Mouse (Mus musculus) A20 (cell line): ENCODE results near the gene Ptprd.
A peak's percentile ranks its signal among the peaks of the same experiment; 100 is the strongest.

Experiments used
- DNase-seq: peaks from one replicate; pipeline ENCODE4 v3.0.0-alpha.2; 2011; ENCODE audit warnings: low read depth, low spot score

The Ptprd gene

DNA sequence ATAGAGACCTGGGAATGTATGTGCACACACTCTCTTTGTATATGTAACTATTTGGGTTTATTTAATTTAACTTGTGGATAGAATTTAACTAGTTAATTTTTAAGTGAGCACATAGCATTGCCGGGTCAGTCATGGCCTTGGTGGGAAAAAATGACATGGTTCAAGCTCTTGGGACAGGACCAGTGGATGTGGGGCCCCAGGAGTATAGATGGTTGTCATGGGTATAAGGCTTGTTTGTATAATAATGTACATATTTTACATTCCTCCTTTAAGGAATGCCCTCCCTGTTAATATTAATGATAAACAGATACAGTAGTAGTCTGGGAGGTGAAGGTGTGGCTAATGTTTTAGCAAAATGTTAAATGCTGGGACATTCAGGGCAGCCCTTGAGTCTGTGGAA is 962.8 kb downstream of the Ptprd start:
- DNase-seq = no peak

DNA sequence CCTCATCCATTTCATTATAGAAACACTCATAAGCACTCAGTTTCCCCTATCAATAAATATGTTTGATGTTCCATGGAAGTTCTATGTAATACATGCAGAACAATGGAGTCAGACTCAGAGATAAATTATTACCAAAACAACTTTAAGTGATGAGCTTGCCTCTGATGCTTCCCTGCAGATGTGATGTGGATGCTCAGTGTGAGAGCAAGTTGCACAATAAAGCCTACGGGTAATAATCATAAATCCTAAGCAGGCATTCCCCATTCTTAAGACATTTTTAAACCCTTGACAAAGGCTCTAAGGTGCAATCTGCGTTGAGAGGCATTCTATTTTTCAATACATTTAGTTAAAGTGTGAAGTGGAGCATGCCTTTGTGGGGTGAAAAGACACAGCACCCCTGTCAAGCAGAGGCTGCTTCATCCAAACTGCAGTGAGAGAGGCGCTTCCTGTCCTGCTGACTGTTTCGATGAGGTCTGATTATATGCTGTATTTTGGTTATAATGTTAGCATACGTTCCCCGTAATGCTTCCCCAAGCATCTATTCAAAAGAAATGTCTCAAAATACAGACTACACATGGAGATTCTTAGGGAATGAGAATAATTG is 969.8 kb downstream of the Ptprd start:
- no peak for DNase-seq

DNA sequence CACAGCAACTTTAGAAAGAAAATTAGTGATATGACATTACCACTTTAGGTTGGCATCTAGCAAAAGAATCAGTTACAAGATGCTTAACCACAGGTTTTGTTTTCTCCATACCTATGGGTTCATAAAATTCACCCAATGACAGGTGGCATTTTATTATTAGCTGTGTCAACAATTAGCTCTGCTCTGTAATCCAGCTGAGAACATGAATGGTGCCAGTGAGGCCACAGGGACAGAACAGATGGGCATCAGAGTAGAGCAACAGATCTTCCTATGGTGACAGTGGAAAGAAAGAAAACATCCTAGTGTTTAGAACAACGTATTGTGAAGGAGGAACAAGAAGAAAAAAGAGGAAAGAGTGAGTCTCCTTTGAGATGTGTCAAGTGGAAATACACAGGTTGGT is 973.6 kb downstream of the Ptprd start:
- no peak for DNase-seq

DNA sequence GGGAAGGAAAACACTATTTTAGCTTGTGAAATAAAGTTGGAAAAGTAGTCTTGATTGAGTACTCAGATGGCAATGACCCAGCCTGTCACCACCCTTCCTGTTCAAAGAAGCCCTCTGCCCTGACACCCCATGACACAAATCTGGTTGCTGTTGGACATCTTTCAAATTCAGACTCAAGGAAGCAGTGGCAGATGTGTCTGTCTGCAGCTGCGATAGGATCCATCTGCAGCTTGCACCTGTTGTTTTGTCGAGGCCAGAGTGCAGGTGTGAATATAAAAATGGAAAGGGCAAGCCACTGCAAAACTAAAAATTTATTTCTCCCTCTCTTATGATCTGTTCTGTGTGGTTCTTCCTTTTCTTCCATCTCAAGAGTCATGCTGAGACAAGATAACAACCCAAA is 978.5 kb downstream of the Ptprd start:
- peak; percentile 74 for DNase-seq

DNA sequence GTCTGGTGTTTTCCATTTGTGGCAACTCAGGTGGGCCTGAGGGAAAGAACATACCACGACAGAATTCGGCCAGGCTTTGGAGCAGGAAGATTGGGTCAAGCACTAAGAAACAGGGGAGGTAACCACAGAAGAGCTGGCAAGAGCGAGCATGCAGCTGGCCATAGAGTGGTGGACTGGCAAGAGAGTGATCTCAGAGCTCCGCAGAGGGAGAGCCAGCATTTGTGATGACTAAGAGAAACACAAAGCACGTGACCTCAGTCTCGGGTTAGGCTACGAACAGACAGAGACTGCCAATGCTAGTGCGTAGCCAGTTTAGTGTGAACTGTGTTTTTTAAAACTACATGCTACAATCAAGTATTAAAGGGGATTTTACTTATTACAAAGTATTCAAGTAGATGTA is 1042.9 kb downstream of the Ptprd start:
- no peak for DNase-seq

DNA sequence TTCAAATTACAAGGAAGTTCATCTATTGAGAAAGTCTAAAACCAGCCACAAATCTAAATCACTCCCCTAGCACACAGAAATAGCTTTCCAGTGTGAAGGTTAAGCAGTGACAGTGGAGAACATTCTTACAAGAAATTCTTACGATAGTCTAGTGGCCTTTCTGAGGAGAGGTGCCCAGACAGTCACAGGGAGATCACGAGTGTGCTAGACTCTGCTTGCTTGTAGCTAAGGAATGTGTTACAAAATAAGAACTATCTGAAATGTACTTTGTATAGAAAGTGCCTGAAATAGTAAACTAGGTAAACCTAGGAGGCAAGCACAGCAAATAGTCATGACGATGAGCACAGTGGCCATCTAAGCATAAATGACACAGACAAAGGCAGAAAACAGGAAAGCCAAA is 1054.2 kb downstream of the Ptprd start:
- no peak for DNase-seq

DNA sequence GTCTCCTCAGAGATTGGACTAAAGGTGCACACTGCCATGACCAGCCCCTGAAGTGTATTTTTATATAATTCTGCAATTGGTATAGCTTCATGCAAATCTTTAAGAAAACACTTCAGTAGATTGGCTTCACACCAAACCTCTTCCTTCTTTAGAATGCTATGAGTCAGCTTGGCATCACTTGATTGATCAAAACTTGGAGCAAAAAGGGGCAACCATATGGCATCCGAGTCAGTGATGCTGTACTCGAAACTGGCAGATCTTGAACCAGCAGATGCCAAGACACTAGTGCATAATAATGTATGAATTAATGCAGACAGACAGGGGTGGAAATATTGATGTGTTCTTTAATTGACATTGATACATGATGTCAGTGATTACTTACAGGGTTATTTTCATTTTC is 1056.2 kb downstream of the Ptprd start:
- DNase-seq = no peak

DNA sequence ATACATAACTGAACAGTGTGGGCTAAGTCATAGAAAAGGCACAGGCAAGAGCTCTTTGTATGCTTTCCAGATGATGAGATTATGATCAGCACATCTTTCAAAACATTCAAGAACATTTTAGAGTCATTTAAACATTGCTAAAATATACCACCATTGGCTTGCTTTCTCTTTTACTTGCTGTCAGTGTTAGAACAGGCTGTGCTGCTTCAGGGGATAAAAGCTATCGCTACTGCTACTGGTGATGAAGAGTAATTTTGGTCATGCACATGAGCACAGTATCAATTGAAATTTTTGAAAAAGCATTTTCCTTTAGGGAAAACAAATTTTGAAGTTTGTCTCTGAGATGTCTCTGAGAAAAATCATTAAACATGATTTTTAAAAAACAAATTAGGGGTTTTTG is 1056.7 kb downstream of the Ptprd start:
- no peak for DNase-seq

DNA sequence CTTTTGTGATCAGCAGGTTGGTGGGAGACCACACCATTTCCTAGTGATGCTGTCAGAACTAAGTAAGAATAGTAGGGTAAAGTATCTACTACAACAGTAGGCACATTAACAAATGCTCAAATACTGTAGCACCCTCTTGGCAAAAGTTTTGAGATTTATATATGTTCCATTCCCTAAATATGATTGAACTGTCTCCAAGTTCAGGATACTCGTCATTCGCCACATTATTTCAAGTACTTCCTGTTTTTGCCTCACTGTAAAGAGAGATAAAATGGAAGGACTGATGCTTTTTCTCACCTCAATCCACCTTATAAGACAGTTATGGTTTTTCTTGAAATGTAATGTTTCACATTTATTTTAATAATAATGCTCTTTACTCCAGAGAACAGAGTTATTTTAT is 1086.9 kb downstream of the Ptprd start:
- DNase-seq = no peak

DNA sequence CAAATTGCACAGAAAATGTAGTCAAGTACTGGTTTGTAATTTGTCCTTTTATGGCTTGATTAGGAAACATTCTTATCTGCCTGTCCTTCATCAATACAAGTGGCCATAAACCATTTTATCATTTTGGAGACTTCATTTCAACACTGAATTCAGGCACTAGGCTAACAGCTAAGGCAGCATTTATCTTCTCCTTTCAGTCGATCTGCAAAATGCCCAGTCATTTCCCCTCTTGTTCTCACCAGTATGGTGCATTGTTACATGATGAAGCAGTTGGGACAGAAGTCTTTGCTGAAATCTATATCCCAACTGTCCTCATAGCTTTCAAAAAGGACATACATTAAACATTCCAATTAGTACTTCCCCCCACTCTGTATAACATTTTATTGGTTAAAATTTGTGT is 1100.9 kb downstream of the Ptprd start:
- no peak for DNase-seq

DNA sequence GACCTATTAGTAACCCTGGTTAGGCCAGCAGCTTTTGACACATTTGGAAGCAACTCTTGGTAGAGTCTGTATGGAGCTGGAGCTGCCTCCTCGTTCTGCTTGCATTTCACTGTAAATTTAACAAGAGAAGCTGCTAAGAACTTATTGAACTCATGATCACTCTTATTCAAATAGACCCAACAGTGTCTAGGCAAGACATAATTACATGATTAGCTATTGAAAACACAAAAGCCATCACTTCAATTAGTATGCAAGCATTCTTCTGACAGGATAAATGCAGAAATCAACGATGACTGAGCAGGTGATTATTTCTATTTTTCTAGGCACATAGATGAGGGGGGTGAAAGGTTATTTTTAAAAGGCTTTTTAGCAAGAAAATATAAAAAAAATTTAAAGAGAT is 1104.5 kb downstream of the Ptprd start:
- DNase-seq = no peak

DNA sequence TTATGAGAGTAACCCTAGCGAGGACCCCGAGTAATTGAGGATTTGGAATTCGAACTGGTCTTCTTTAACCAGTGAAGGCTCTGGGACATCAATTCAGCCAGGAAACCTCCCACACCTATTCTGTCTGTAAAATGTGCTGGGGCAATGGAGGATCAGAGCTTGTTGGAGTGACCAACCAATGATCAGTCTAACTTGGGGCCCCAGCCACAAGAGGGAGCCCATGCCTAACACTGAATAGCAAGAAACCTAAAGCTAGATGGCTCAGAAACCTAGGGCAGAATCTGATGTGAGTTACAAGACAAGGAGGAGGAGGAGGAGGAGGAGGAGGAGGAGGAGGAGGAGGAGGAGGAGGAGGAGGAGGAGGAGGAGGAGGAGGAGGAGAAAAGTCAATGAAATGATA is 1128.6 kb downstream of the Ptprd start:
- peak; percentile 60 for DNase-seq

DNA sequence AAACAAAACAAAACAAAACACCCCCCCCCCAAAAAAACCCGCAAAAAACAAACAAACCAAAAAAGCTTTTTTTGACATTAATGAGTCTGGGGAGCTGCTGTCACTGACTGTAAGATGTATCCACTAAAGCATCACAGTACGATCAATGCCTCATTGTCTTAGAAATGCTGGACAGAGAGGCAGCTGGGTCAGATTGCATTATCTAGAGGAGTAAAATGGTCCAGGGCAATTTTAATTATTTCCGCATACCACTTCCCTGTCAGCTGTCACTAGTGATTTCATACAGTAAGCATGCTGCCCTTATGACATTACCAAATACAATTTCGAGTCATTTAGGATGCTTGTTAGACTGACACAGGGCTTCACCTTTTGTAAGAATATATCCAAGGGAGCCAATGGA is 1134.2 kb downstream of the Ptprd start:
- no peak for DNase-seq

DNA sequence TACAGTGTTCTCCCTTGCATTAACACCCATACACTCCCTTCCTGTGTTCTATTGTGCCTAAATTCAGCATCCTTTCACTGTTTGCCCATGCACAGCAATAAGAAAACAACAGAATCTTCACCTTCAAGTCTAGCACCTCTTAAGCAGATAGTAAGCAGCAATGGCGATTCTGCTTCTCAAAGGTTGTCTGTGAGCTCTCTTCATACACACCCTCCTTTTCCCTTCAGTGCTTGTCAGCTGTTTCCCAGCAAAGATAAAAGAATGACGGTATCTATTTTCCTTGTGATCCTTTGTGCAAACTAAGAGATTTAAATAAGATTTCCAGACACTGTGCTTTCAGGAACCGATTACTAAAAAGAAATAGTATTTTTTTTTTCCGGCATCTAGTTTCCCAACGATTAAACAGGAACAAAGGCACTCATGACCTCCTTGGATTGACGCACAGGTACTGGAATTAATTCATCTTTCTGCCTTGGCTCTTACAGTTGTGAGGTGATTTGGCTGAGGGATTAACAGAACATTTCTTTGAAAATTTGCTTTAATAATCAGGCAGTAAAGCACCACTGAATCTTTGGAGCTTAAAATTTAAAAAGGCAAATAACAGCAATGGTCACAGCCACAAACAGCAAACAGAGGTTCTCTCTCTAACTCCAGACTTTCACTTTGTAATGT is 1161.1 kb downstream of the Ptprd start:
- DNase-seq = no peak

DNA sequence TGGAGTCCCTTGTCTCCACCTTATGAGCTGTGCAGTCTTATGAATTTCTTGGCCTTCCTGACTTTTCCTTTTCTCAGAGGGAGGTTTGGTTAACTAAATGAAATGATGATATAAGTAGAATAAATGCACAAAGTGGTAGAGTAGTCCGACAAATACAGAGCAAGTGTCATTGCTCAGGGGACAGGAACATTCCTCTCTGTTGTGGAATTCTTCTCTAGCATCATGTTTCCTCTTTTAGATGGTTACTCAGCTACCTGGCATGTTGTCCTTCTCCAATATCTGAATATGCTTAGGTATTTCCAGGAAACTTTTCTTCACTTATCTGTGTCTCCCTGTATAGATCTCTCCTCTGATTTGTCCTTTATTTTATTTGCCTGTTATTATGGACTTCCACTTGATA is 1207.3 kb downstream of the Ptprd start:
- no peak for DNase-seq

DNA sequence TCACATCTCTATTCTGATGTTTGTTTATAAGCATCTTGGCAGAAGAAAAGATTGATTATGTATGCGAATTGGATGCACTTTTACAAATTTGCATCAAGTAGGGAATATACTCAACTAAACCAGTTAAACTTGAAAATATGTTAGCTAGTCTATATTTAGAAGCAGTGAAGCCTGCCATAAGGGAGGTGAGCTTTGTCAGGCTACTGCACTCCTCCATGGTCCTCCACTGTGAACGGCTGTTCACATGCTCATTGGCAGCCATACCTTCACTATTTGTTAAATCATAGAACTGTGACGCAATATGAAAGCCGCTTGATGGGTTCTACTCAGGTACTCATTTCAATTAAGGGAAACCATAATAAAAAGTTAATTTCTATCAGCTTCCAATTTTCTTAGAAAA is 1215.6 kb downstream of the Ptprd start:
- DNase-seq = no peak

DNA sequence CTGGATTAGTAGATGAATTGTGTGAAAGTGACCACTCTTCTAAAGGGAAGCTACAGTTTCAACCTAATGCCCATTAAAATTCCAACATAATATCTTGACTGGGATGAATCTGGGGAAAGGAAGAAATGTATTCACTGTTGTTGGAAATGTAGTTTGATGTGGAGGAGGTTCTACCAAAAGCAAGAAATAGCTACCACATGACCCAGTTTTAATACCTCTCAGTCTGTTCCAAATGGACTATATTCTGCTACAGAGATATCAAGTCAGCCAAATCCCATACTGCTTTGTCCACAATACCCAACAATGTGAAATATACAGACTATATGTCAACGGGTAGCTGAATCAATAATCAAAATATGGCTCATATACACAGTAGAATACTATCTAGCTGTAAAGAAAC is 1221.8 kb downstream of the Ptprd start:
- DNase-seq = no peak

DNA sequence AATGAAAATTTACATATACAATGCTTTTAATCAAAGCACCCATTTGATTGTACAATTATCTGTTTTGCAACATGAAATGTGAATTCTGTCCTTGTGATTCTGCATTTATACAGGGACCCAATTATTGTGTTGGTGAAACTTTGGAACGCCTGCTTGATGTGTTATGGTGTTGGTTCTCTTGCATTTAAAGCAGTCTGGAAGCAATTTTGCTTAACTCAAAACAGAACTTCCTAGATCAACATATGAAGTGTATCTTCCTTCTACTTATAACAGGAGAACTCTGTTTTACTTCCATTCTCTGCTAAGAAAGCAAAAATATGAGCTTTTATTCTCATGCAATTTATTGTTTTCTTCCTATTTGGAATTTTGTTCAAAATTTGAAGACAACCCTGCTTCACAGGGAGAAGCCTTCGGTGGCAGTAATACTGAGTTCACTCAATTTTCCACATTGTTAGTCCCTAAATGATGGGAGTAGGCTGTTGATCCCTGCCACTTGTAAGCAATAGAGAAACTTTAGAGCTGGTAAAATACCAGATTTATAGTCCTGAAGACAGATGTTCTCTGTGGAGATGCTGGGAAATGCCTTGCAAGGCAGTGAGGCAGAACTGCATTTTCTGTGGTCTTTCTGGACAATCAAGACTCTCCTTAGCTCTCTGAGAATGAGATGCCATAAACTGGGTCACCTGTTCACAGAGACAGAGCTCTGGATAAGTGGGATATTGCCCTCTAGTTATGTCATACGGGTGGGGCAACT is 1234.5 kb downstream of the Ptprd start:
- DNase-seq = no peak

DNA sequence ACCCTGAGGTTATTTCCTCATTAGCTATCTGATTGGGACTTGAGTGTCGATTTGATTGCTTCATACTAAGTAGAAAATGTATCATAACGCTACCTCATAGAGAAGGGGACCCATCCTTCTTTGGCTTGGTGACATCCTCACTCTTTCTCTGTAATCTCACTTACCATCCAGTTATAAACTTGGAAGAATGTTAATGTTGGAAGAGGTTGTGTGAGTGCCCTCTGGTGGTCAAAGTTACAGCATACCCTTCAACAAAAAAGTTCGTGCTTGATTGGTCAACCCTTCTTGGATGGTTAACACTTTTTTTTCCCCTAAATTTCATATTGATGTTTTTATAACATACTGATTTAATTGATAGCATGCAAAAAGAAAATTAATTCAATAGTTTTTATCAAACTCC is 1263.5 kb downstream of the Ptprd start:
- DNase-seq = peak; percentile 35

DNA sequence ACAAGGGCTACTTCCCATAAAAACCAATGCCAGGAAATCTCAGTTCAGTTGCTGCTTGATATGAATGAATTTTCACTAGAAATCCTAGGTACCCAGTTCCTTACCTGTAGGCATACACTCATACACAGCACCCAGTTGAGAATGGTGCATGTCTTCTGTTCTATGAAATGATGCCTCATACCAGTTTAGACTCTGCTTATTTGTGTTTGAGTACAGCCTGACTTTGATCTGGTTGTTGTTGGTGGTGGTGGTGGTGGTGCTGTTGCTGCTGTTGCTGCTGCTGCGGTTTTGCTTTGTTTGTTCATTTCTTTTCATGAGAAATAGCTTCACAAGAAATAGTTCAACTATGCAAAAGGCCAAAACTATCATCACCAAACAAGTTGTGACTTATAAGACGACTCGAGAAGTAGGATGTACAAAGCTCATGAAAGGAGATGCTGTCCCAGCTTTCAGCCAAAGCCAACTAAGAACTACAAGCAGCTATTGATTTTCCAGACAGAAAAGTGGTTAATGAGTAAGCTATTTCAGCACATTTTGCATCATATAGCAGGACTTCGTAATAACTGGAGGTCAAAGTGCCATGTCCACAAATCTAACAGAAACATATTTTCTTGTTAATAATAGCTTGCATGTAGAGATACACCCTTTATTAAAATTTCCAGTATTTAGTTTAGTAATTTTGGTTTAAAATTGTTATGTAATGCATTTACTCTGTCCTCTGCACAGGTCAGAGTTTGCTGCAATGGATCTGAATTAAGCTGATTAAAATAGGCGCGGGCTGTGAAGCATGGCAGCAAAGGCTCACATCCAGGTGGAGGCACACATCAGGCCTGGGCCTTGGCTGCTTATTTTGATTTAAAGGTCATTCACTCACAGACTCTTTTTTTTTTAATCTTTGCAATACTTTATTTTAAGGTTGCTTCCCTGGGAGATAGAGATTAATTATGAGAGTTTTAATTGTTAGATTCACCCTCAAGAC is 1270.1 kb downstream of the Ptprd start:
- no peak for DNase-seq

DNA sequence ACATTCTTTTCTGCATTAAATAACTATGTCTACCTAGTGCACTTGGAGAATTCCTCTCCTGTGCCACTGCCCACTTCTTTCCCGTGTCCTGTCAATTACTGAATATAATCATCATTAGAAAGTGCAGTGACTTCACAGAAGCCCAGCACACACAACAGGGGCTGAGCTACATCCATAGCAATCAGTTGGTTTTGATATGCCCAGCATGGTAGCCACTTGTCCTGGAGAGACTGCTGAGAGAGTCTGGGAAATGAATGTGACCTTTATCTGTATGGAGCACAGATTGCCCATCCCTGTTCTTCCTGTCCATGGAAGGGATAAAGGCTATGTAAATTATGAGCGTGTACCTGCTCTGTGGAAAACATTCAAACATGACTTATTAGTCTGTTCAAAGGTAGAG is 1280.2 kb downstream of the Ptprd start:
- no peak for DNase-seq

DNA sequence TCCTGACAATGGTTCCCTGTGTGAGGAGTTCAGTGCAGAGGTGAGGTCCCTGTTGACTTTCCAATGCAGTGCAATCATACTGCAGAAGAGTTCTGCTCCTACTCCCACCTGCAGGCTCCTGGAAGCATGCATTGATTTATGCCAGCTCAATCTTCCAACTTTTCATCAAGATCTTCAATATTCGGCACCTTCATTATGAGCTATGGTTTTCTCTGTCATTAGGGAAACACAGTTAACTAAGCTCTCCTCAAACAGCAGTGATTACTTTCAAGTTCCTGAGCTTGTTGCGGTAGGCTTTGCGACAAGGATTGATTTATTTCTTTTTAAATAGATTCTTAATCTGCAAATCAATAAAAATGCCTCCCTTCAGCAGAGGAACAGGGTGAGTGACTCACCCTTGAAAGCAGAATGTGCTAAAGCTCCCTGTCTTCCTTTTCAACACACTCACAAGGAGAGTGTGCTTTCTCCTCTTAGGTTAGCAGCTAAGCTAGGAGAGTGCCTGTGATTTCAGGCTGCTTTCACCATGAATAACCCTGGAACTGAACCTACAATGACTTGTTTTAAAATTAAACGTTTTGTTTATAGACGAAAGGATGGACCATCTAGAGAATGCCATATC is 1298.1 kb downstream of the Ptprd start:
- DNase-seq = no peak
